Mouse (Mus musculus) liver, embryonic 14.5 days (tissue): ENCODE results near the gene Dlg2.

Source experiments
- CTCF ChIP-seq: IDR thresholded peaks from 2 replicates; pipeline ENCODE4 v1.5.1; 2016; ENCODE audit warnings: antibody characterized with exemption, low read depth, control low read depth
- EP300 ChIP-seq: IDR thresholded peaks from 2 replicates; pipeline ENCODE4 v1.6.1; 2016; ENCODE audit warnings: antibody characterized with exemption, low read depth

GRCm38 (mm10) chr7:91389272-91389671, 912.8 kb downstream of the Dlg2 start:
- no peak for TF ChIP-seq CTCF
- no peak for TF ChIP-seq EP300
